Mouse (Mus musculus) thymus, adult 2 months (tissue): Measurements from ENCODE around the gene Ube2d3. TPM values are rescaled to one million over a fixed set of nuclear protein-coding genes. Genes with fewer than 3 reads are reported as not detected.

Experiments
- DNase-seq: peaks from one replicate; pipeline ENCODE4 v3.0.0; 2021
- H3K27ac ChIP-seq: fragments of 200-500 bp; 2 replicates; pipeline ENCODE4 v1.5.1; 2012; ENCODE audit warnings: low read length, control low read depth; ENCODE audit not compliant: control insufficient read depth, insufficient read depth
- H3K27me3 ChIP-seq: fragments of 200-500 bp; 2 replicates; pipeline ENCODE4 v1.6.1; 2012; ENCODE audit warnings: mild to moderate bottlenecking, low read length, moderate library complexity, mixed read lengths; ENCODE audit not compliant: control insufficient read depth, insufficient read depth
- H3K36me3 ChIP-seq: fragments of 200-500 bp; 2 replicates; pipeline ENCODE4 v1.6.1; 2012; ENCODE audit warnings: mild to moderate bottlenecking, low read length, moderate library complexity; ENCODE audit not compliant: control insufficient read depth, insufficient read depth
- H3K4me1 ChIP-seq: fragments of 200-500 bp; replicated peaks from 2 replicates; pipeline ENCODE4 v1.6.1; 2012; ENCODE audit warnings: low read length; ENCODE audit not compliant: control insufficient read depth, insufficient read depth
- H3K4me3 ChIP-seq: fragments of 200-500 bp; 2 replicates; pipeline ENCODE4 v1.5.1; 2012; ENCODE audit warnings: mild to moderate bottlenecking, low read length, control low read depth, moderate library complexity; ENCODE audit not compliant: control insufficient read depth, insufficient read depth
- CTCF ChIP-seq: fragments of 200-500 bp; IDR thresholded peaks from 2 replicates; pipeline ENCODE4 v1.5.1; 2012; ENCODE audit warnings: mild to moderate bottlenecking, control low read depth, low read length, moderate library complexity, borderline replicate concordance; ENCODE audit not compliant: control insufficient read depth, poor library complexity, insufficient read depth; ENCODE audit errors: extremely low read depth
- POLR2A ChIP-seq: fragments of 200-500 bp; IDR thresholded peaks from 2 replicates; pipeline ENCODE4 v1.6.1; 2012; ENCODE audit warnings: mild to moderate bottlenecking, low read length, control low read depth, moderate library complexity; ENCODE audit not compliant: control insufficient read depth, poor library complexity, insufficient read depth; ENCODE audit errors: extremely low read depth
- WGBS: fragments of 180-500 bp; shearing (Covaris S2); methylation state at CpG from one replicate; pipeline ENCODE4 v1.1.7; 2018; 5-methylcytosine and 5-hydroxymethylcytosine counted together
- polyA plus RNA-seq: library from polyadenylated mRNA; depleted of rRNA; stranded (reverse); fragments of >200 nt; gene quantifications from 2 replicates; pipeline ENCODE4 v1.2.3, GENCODE M21; 2012

Ube2d3 gene
- polyA plus RNA-seq, 1 experiment = 552 TPM

GRCm38 (mm10) chr3:135436901-135437616, 890 bp upstream of the Ube2d3 start:
- Histone ChIP-seq H3K36me3 (peaks cover 3% of the 10 kb centered on the region; the same call in 1 of the 2 replicates), H3K27ac (no peak overlapping the region; the same call in 1 of the 2 replicates), H3K27me3 (no peaks in the 10 kb centered on the region), H3K4me3 (no peak overlapping the region), H3K4me1 (no peaks in the 10 kb centered on the region)
- TF ChIP-seq CTCF (no peak), POLR2A (no peak)
- DNase-seq = no peak
- 74% methylated on average over 14 of the region's 14 CpGs for WGBS

GRCm38 (mm10) chr3:135438531-135438912, 573 bp downstream of the Ube2d3 start:
- Histone ChIP-seq H3K27ac (peak overlapping the region; percentile 92), H3K4me1 (no peaks in the 10 kb centered on the region), H3K4me3 (peak overlapping the region; percentile 82), H3K36me3 (peaks cover 9% of the 10 kb centered on the region), H3K27me3 (no peaks in the 10 kb centered on the region)
- TF ChIP-seq POLR2A (peak; percentile 86), CTCF (no peak; the same call in 1 of the 2 replicates)
- peak; percentile 91 for DNase-seq
- 0% methylated on average over 43 of the region's 50 CpGs for WGBS

GRCm38 (mm10) chr3:135438913-135439531, 1.1 kb downstream of the Ube2d3 start:
- DNase-seq = peak; percentile 87
- 2% methylated on average over 55 of the region's 76 CpGs for WGBS

GRCm38 (mm10) chr3:135439651-135440050, 1.7 kb downstream of the Ube2d3 start:
- TF ChIP-seq POLR2A (no peak; the same call in 1 of the 2 replicates), CTCF (no peak)
- Histone ChIP-seq H3K4me1 (no peaks in the 10 kb centered on the region), H3K27ac (peak overlapping the region; percentile 92), H3K27me3 (no peaks in the 10 kb centered on the region), H3K36me3 (peaks cover 14% of the 10 kb centered on the region), H3K4me3 (peak overlapping the region; percentile 82)
- DNase-seq = no peak
- under 1% methylated on average over 15 of the region's 15 CpGs for WGBS

More at GRCm38 (mm10) chr3:135438913-135439531, 1.1 kb downstream of the Ube2d3 start:
- Histone ChIP-seq H3K4me3 (peak overlapping the region; percentile 82), H3K4me1 (no peaks in the 10 kb centered on the region), H3K27me3 (no peaks in the 10 kb centered on the region), H3K27ac (peak overlapping the region; percentile 92), H3K36me3 (peaks cover 14% of the 10 kb centered on the region)
- TF ChIP-seq POLR2A (peak; percentile 67), CTCF (no peak)

- no peaks in the 10 kb centered on the region for H3K27me3 ChIP-seq
- H3K4me3 ChIP-seq = peak overlapping the region; percentile 82
- no peaks in the 10 kb centered on the region for H3K4me1 ChIP-seq
- peak; percentile 57 for DNase-seq
- H3K27ac ChIP-seq = peak overlapping the region; percentile 92
- WGBS = under 1% methylated on average over 7 of the region's 7 CpGs
- peaks cover 14% of the 10 kb centered on the region for H3K36me3 ChIP-seq
- TF ChIP-seq CTCF = no peak
- no peak for TF ChIP-seq POLR2A
Observed at GRCm38 (mm10) chr3:135440221-135440620, 2.3 kb downstream of the Ube2d3 start.

GRCm38 (mm10) chr3:135440621-135441020, 2.7 kb downstream of the Ube2d3 start:
- 9% methylated on average over 10 of the region's 10 CpGs for WGBS
- no peaks in the 10 kb centered on the region for H3K27me3 ChIP-seq
- no peak overlapping the region for H3K4me3 ChIP-seq
- peaks cover 14% of the 10 kb centered on the region for H3K36me3 ChIP-seq
- no peak overlapping the region; the same call in 1 of the 2 replicates for H3K27ac ChIP-seq
- TF ChIP-seq CTCF (no peak), POLR2A (no peak)
- no peaks in the 10 kb centered on the region for H3K4me1 ChIP-seq
- DNase-seq = no peak

GRCm38 (mm10) chr3:135444930-135445329, 7.0 kb downstream of the Ube2d3 start:
- Histone ChIP-seq H3K4me1 (no peaks in the 10 kb centered on the region), H3K4me3 (no peak overlapping the region), H3K27me3 (no peaks in the 10 kb centered on the region), H3K27ac (no peak overlapping the region), H3K36me3 (peaks cover 25% of the 10 kb centered on the region)
- TF ChIP-seq CTCF (no peak), POLR2A (no peak)
- no peak for DNase-seq
